Mouse (Mus musculus): ENCODE measurements at regions not wholly inside any gene's neighbourhood (a gene's known extent, or its start where the extent isn't known, plus 50 kb on each side); places are given as distances from the start of the nearest gene placed in this dataset.

GRCm38 (mm10) chr11:111857288-111857687, 791.3 kb downstream of the Kcnj2 start:
- TF ChIP-seq CTCF (IDR thresholded peaks at IDR 0.05; ENCODE audit: low read depth) (no peak), EP300 (IDR thresholded peaks at IDR 0.05; ENCODE audit: low read depth) (no peak)
